Mouse (Mus musculus): ENCODE data around the gene Filip1l.

DNA sequence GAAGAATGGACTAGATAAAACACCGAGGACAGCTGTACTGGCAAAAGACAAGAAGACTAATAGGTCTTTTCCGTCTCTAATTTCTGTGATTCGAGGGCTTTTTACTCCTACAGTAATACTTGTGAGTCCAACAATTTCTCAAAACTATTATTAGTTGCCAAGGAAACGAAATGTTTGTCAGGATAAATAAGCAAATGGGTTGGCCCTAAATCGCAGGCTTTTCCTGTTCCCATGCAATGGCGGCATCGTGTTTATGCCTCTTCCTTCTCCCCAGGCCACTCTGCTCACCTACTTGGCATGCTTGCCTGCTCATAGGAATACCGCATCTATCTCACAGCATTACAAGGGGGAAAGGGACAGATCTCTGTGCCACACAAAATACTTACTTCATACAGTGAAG lies 191.5 kb downstream of the Filip1l start:
- TF ChIP-seq EP300 (optimal IDR thresholded peaks at IDR 0.05) (no peak), CTCF (IDR thresholded peaks at IDR 0.05; ENCODE audit: low read depth) (no peak)
